Mouse (Mus musculus): ENCODE data around the gene Prom2. TPM values are rescaled to one million over a fixed set of nuclear protein-coding genes. Genes with fewer than 3 reads are reported as not detected.

Prom2 gene
- total and polyA plus RNA-seq, 3 experiments: not detected

- peak; percentile 98 for TF ChIP-seq MXI1 (IDR thresholded peaks at IDR 0.05; ENCODE audit: low read depth, low read length)
- no peak for TF ChIP-seq CHD1 (IDR thresholded peaks at IDR 0.05; ENCODE audit: low read depth, low read length)
- TF ChIP-seq SMC3 (IDR thresholded peaks at IDR 0.05; ENCODE audit: low read depth, low read length): no peak
- TF ChIP-seq UBTF (IDR thresholded peaks at IDR 0.05; ENCODE audit: borderline replicate concordance, insufficient read depth, low read depth, low read length): no peak
- TF ChIP-seq TCF12 (IDR thresholded peaks at IDR 0.05; ENCODE audit: low read depth, low read length): 0 out of 2 replicates have a peak, but pooled peaks have one; percentile 14
- TF ChIP-seq JUND (IDR thresholded peaks at IDR 0.05; ENCODE audit: low read depth, low read length): no peak
- TF ChIP-seq NRF1 (IDR thresholded peaks at IDR 0.05; ENCODE audit: insufficient read depth, low read depth, low read length, poor library complexity, severe bottlenecking): peak; percentile 93
- no peak for TF ChIP-seq E2F4 (IDR thresholded peaks at IDR 0.05; ENCODE audit: borderline replicate concordance, low read depth, low read length)
- no peak for TF ChIP-seq CHD2 (IDR thresholded peaks at IDR 0.05; ENCODE audit: low read length)
- no peak for TF ChIP-seq ZNF384 (IDR thresholded peaks at IDR 0.05; ENCODE audit: low read depth, low read length)
- TF ChIP-seq MEF2A (IDR thresholded peaks at IDR 0.05; ENCODE audit: extremely low read depth, insufficient replicate concordance, low read depth, low read length, poor library complexity, severe bottlenecking): no peak
Measured at GRCm38 (mm10) chr2:127584436-127584858, 43.2 kb upstream of the Prom2 start (continued).

GRCm38 (mm10) chr2:127573322-127573721 lies 32.1 kb upstream of the Prom2 start:
- no peak for DNase-seq (ENCODE audit: low read depth, low spot score)
- TF ChIP-seq UBTF (IDR thresholded peaks at IDR 0.05; ENCODE audit: borderline replicate concordance, insufficient read depth, low read depth, low read length) (no peak), POLR2AphosphoS5 (IDR thresholded peaks at IDR 0.05; ENCODE audit: borderline replicate concordance, low read depth, low read length) (no peak), CTCF (IDR thresholded peaks at IDR 0.05 in 2 of 3, conservative IDR thresholded peaks at IDR 0.05 in 1 of 3; ENCODE audit: control insufficient read depth in 1 of 3, insufficient read depth in 1 of 3, low read depth in 2 of 3, low read length in 3 of 3, poor library complexity in 1 of 3, severe bottlenecking in 1 of 3) (no peak), POLR2A (IDR thresholded peaks at IDR 0.05; ENCODE audit: control insufficient read depth in 1 of 2, insufficient read depth in 1 of 2, low read depth in 1 of 2, low read length in 2 of 2, poor library complexity in 1 of 2) (no peak), MAX (IDR thresholded peaks at IDR 0.05; ENCODE audit: low read length) (no peak), RAD21 (IDR thresholded peaks at IDR 0.05; ENCODE audit: low read depth, low read length) (no peak), GATA1 (IDR thresholded peaks at IDR 0.05; ENCODE audit: low read depth, low read length) (no peak), ELF1 (IDR thresholded peaks at IDR 0.05; ENCODE audit: low read depth, low read length) (no peak), BHLHE40 (IDR thresholded peaks at IDR 0.05; ENCODE audit: borderline replicate concordance, low read depth, low read length) (no peak), KAT2A (conservative IDR thresholded peaks at IDR 0.05; ENCODE audit: low read depth, low read length) (no peak), HCFC1 (IDR thresholded peaks at IDR 0.05; ENCODE audit: low read depth, low read length) (no peak), ZNF384 (IDR thresholded peaks at IDR 0.05; ENCODE audit: low read depth, low read length) (no peak), TCF12 (IDR thresholded peaks at IDR 0.05; ENCODE audit: low read depth, low read length) (no peak), GABPA (IDR thresholded peaks at IDR 0.05; ENCODE audit: low read depth, low read length) (no peak), USF1 (IDR thresholded peaks at IDR 0.05; ENCODE audit: low read depth, low read length) (no peak), EP300 (IDR thresholded peaks at IDR 0.05; ENCODE audit: low read depth in 1 of 2, low read length in 2 of 2) (no peak), SIN3A (IDR thresholded peaks at IDR 0.05; ENCODE audit: low read length) (no peak), ZKSCAN1 (IDR thresholded peaks at IDR 0.05; ENCODE audit: low read depth, low read length) (no peak), MXI1 (IDR thresholded peaks at IDR 0.05; ENCODE audit: low read depth, low read length) (no peak)
- Histone ChIP-seq H3K27ac (ENCODE audit: control insufficient read depth, low read depth, low read length) (no peak overlapping the region), H3K79me2 (ENCODE audit: control insufficient read depth, insufficient read depth, low read length, poor library complexity) (no peaks in the 10 kb centered on the region), H3K36me3 (ENCODE audit: control insufficient read depth in 1 of 2, insufficient read depth in 2 of 2, low read length in 2 of 2) (no peaks in the 10 kb centered on the region; a peak in 1 of 4 replicates), H3K9me3 (replicated peaks; ENCODE audit: insufficient read depth, low read length) (no peaks in the 10 kb centered on the region), H3K4me3 (ENCODE audit: control insufficient read depth in 1 of 2, insufficient read depth in 1 of 2, low read depth in 2 of 2, low read length in 2 of 2) (no peak overlapping the region), H3K27me3 (ENCODE audit: control insufficient read depth in 1 of 2, insufficient read depth in 2 of 2, low read length in 2 of 2) (peaks cover 2 to 6% of the 10 kb centered on the region in 2 experiments), H3K9ac (ENCODE audit: control insufficient read depth, low read depth, low read length, poor library complexity, severe bottlenecking) (no peak overlapping the region), H3K4me1 (ENCODE audit: control insufficient read depth in 1 of 2, insufficient read depth in 2 of 2, low read length in 2 of 2) (no peaks in the 10 kb centered on the region)

Data from MEL (cell line).